Mouse (Mus musculus): ENCODE measurements at regions not wholly inside any gene's neighbourhood (a gene's known extent, or its start where the extent isn't known, plus 50 kb on each side); places are given as distances from the start of the nearest gene placed in this dataset.

DNA sequence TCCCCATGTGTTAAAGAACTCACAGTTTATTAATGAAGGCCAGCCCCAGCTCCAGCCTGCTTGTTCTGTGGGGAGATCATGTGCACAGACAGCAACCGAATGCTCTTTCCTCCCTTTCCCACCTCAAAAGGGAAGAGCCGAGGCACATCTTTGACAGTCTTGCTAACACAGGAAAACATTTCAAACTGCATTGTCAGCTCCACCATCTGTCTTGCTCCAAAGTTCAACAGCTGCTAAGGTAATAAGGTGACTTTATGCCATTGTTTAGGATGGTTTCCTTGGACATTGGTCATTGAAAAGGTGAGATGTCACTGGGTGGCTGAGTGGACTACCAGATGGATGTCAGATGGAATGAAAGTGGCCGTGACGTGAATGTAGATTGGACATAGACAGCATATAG lies 58.0 kb upstream of the Cep85l start:
- TF ChIP-seq POLR2A (IDR thresholded peaks at IDR 0.05; ENCODE audit: control insufficient read depth, low read depth, low read length) (no peak), CTCF (IDR thresholded peaks at IDR 0.05; ENCODE audit: control insufficient read depth, insufficient read depth, insufficient replicate concordance, low read depth, low read length) (no peak)
